Mouse (Mus musculus): Measurements from ENCODE around the gene Cox6b1. TPM values are rescaled to one million over a fixed set of nuclear protein-coding genes. Genes with fewer than 3 reads are reported as not detected.

Gene Cox6b1
- polyA plus RNA-seq, 1 experiment from 2014 or later: 786 TPM

GRCm38 (mm10) chr7:30614454-30614853, 11.5 kb downstream of the Cox6b1 start:
- Histone ChIP-seq H3K27me3 (ENCODE audit: control insufficient read depth, insufficient read depth, low read length) (no peaks in the 10 kb centered on the region), H3K9me3 (ENCODE audit: control insufficient read depth, low read length) (no peaks in the 10 kb centered on the region), H3K4me1 (ENCODE audit: control insufficient read depth, insufficient read depth, low read length) (no peaks in the 10 kb centered on the region), H3K36me3 (ENCODE audit: control insufficient read depth, insufficient read depth, low read length) (peaks cover 11% of the 10 kb centered on the region), H3K4me2 (ENCODE audit: low read depth) (no peak overlapping the region), H3K27ac (ENCODE audit: low read depth, low read length) (no peak overlapping the region), H3K9ac (ENCODE audit: low read length) (no peak overlapping the region), H3K4me3 (ENCODE audit: low read depth, low read length) (no peak overlapping the region)
- 81% methylated on average over 2 of the region's 2 CpGs for WGBS
- ATAC-seq (ENCODE audit: insufficient read depth, low FRiP score, low TSS enrichment) (no peak), DNase-seq (ENCODE audit: low spot score) (no peak)

DNA sequence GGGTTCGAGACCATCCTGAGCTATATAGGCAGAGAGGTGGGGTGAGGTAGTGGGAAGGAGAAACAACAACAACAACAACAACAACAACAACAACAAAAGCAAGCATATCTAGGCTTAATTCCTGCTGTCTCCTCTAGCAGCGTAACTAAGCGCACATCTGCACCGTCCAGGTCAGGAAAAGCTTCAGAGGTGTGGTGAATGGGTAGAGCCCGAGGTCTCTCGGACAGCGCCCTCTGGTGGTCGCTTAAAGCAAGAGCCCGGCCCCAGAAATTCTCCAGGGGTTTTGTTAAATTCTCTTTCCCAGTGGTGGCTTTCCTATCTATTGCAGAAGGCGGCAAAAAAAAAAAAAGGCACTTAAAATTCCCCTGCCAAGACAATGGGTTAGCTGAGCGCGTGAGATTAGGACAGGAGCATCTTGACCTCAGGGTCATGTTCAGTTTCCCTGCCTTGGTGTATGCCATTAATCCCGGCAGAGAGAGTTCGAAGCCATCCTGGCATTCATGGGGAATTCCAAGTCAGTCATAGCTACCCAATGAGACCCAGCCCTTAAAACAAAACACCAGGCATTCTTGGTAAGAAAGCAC, 12.3 kb downstream of the Cox6b1 start:
- Histone ChIP-seq H3K9ac (ENCODE audit: low read length) (no peak overlapping the region), H3K27me3 (ENCODE audit: control insufficient read depth, insufficient read depth, low read length) (no peaks in the 10 kb centered on the region), H3K4me3 (ENCODE audit: low read depth, low read length) (no peak overlapping the region), H3K4me2 (ENCODE audit: low read depth) (no peak overlapping the region), H3K4me1 (ENCODE audit: control insufficient read depth, insufficient read depth, low read length) (no peaks in the 10 kb centered on the region), H3K27ac (ENCODE audit: low read depth, low read length) (no peak overlapping the region), H3K36me3 (ENCODE audit: control insufficient read depth, insufficient read depth, low read length) (peaks cover 3% of the 10 kb centered on the region), H3K9me3 (ENCODE audit: control insufficient read depth, low read length) (no peaks in the 10 kb centered on the region)
- WGBS: 29% methylated on average over 14 of the region's 14 CpGs
- ATAC-seq (ENCODE audit: insufficient read depth, low FRiP score, low TSS enrichment) (peak; percentile 55; the same call in 1 of the 2 replicates), DNase-seq (ENCODE audit: low spot score) (peak; percentile 68)

DNA sequence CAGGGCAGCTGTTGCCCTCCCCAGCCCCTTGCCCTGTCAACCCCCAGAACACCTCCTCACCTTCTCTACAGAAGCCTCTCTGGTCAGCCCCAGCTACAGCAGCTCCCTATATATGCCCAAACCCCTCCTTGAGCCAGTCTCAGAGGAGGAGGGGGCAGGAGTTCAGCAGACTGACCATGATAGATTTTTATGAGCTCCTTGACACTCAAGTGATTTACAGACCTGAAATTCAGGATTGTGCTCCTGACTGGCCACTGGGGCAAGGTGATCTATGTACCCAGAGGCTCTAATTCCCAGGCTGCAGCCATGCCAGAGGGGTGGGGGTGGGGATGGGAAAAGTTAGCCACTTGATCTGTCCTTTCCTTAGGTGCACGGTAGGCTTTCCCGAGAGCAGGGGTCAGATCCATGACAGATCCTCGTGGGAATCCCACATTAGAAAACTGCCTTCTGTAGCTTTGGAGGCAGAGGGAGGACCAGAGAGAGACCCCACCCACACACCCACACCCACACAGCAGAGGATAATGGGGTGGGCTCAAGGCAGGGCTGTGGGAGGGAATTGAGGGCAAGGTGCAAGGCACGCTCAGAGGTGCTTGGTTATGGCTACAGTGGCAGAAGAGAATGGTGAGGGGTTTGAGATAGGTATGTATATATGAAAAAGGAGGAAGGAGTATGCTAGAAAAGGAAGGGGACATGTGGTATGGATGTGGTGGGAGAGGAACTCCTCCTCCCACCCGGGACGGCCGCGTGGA, 13.1 kb downstream of the Cox6b1 start, which contains the start of gene Upk1a:
Gene Upk1a (minus strand): TSS at position 194 of the 749 bp plus-strand sequence.
- Histone ChIP-seq H3K4me2 (ENCODE audit: low read depth) (no peak within 1 kb of the TSS), H3K9ac (ENCODE audit: low read length) (no peak within 1 kb of the TSS), H3K27ac (ENCODE audit: low read depth, low read length) (no peak within 1 kb of the TSS), H3K4me3 (ENCODE audit: low read depth, low read length) (no peak within 1 kb of the TSS), H3K4me1 (ENCODE audit: control insufficient read depth, insufficient read depth, low read length) (no peaks in the 10 kb centered on the region), H3K27me3 (ENCODE audit: control insufficient read depth, insufficient read depth, low read length) (no peaks in the 10 kb centered on the region), H3K9me3 (ENCODE audit: control insufficient read depth, low read length) (no peaks in the 10 kb centered on the region), H3K36me3 (ENCODE audit: control insufficient read depth, insufficient read depth, low read length) (0 out of 2 replicates have a peak, but pooled peaks cover 3% of the 10 kb centered on the region)
- no peak for ATAC-seq (ENCODE audit: insufficient read depth, low FRiP score, low TSS enrichment)
- no peak for DNase-seq (ENCODE audit: low spot score)
- WGBS: 67% methylated on average over 8 of the region's 8 CpGs

- H3K4me3 ChIP-seq (ENCODE audit: low read depth, low read length): no peak overlapping the region
- no peaks in the 10 kb centered on the region for H3K4me1 ChIP-seq (ENCODE audit: control insufficient read depth, insufficient read depth, low read length)
- no peaks in the 10 kb centered on the region for H3K36me3 ChIP-seq (ENCODE audit: control insufficient read depth, insufficient read depth, low read length)
- WGBS: 65% methylated on average over 7 of the region's 7 CpGs
- H3K9ac ChIP-seq (ENCODE audit: low read length): no peak overlapping the region; the same call in 1 of the 2 replicates
- H3K9me3 ChIP-seq (ENCODE audit: control insufficient read depth, low read length): no peaks in the 10 kb centered on the region
- DNase-seq (ENCODE audit: low spot score): no peak
- no peaks in the 10 kb centered on the region for H3K27me3 ChIP-seq (ENCODE audit: control insufficient read depth, insufficient read depth, low read length)
- no peak for ATAC-seq (ENCODE audit: insufficient read depth, low FRiP score, low TSS enrichment)
- no peak overlapping the region for H3K4me2 ChIP-seq (ENCODE audit: low read depth)
- H3K27ac ChIP-seq (ENCODE audit: low read depth, low read length): no peak overlapping the region
These were observed 15.9 kb downstream of the Cox6b1 start for GRCm38 (mm10) chr7:30610043-30610442.

DNA sequence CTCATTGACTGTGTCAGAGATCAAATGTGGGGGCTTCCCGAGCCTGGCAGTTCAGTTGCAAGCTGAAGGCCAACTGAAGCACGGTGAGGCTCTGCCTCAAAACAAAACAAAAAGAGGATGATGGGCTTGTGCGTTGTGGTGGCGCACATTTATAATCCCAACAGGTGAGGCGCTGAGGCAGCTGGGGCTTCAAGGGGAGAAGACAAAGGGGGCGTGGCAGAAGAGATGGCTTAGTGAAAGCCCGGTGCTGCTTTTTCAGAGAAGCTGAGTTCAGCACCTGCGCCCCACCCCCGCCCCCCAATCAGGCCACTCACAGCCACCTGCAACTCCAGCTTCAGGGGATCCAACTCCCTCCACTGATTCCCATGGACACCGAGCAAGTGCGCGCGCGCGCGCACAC, 17.5 kb downstream of the Cox6b1 start:
- H3K4me3 ChIP-seq (ENCODE audit: low read depth, low read length): no peak overlapping the region
- no peak overlapping the region for H3K9ac ChIP-seq (ENCODE audit: low read length)
- ATAC-seq (ENCODE audit: insufficient read depth, low FRiP score, low TSS enrichment): no peak
- H3K9me3 ChIP-seq (ENCODE audit: control insufficient read depth, low read length): no peaks in the 10 kb centered on the region
- no peaks in the 10 kb centered on the region for H3K36me3 ChIP-seq (ENCODE audit: control insufficient read depth, insufficient read depth, low read length)
- H3K4me1 ChIP-seq (ENCODE audit: control insufficient read depth, insufficient read depth, low read length): no peaks in the 10 kb centered on the region
- WGBS: 47% methylated on average over 16 of the region's 16 CpGs
- H3K27me3 ChIP-seq (ENCODE audit: control insufficient read depth, insufficient read depth, low read length): no peaks in the 10 kb centered on the region
- DNase-seq (ENCODE audit: low spot score): no peak
- no peak overlapping the region for H3K27ac ChIP-seq (ENCODE audit: low read depth, low read length)
- H3K4me2 ChIP-seq (ENCODE audit: low read depth): no peak overlapping the region

- Histone ChIP-seq H3K9me3 (ENCODE audit: control insufficient read depth, low read length) (no peaks in the 10 kb centered on the region), H3K9ac (ENCODE audit: low read length) (no peak overlapping the region), H3K27ac (ENCODE audit: low read depth, low read length) (no peak overlapping the region), H3K27me3 (ENCODE audit: control insufficient read depth, insufficient read depth, low read length) (no peaks in the 10 kb centered on the region), H3K4me3 (ENCODE audit: low read depth, low read length) (no peak overlapping the region), H3K4me2 (ENCODE audit: low read depth) (no peak overlapping the region), H3K36me3 (ENCODE audit: control insufficient read depth, insufficient read depth, low read length) (no peaks in the 10 kb centered on the region), H3K4me1 (ENCODE audit: control insufficient read depth, insufficient read depth, low read length) (no peaks in the 10 kb centered on the region)
- ATAC-seq (ENCODE audit: insufficient read depth, low FRiP score, low TSS enrichment): no peak
- 27% methylated on average over 8 of the region's 8 CpGs for WGBS
- peak; percentile 68 for DNase-seq (ENCODE audit: low spot score)
These were observed 18.1 kb downstream of the Cox6b1 start for GRCm38 (mm10) chr7:30607706-30608309.

GRCm38 (mm10) chr7:30604944-30605343, 21.0 kb downstream of the Cox6b1 start:
- H3K4me2 ChIP-seq (ENCODE audit: low read depth): no peak overlapping the region
- no peak overlapping the region for H3K4me3 ChIP-seq (ENCODE audit: low read depth, low read length)
- H3K27ac ChIP-seq (ENCODE audit: low read depth, low read length): no peak overlapping the region
- H3K36me3 ChIP-seq (ENCODE audit: control insufficient read depth, insufficient read depth, low read length): no peaks in the 10 kb centered on the region
- H3K27me3 ChIP-seq (ENCODE audit: control insufficient read depth, insufficient read depth, low read length): no peaks in the 10 kb centered on the region
- DNase-seq (ENCODE audit: low spot score) (no peak), ATAC-seq (ENCODE audit: insufficient read depth, low FRiP score, low TSS enrichment) (no peak)
- no peaks in the 10 kb centered on the region for H3K9me3 ChIP-seq (ENCODE audit: control insufficient read depth, low read length)
- 91% methylated on average over 8 of the region's 8 CpGs for WGBS
- no peaks in the 10 kb centered on the region for H3K4me1 ChIP-seq (ENCODE audit: control insufficient read depth, insufficient read depth, low read length)
- no peak overlapping the region for H3K9ac ChIP-seq (ENCODE audit: low read length)

DNA sequence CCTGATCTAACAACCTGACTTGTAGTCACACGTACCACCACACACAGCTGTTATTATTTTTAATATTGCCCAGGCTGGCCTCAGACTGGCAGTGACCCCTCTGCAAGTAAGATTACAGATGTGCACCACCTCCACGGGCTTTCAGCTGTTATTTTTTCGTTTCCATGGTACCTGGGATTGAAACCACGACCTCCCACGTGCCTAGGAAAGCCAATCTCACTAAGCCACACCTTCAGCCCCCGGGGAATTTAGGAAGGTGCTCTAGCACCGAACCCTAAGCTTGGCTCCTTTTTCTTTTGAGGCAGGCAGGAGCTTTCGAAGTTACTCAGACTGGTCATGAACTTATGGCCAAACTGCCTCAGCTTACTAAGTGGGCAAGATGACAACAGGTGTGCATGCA, 21.5 kb downstream of the Cox6b1 start:
- no peak overlapping the region for H3K27ac ChIP-seq (ENCODE audit: low read depth, low read length)
- DNase-seq (ENCODE audit: low spot score) (no peak), ATAC-seq (ENCODE audit: insufficient read depth, low FRiP score, low TSS enrichment) (no peak)
- H3K4me2 ChIP-seq (ENCODE audit: low read depth): no peak overlapping the region
- H3K4me1 ChIP-seq (ENCODE audit: control insufficient read depth, insufficient read depth, low read length): no peaks in the 10 kb centered on the region
- WGBS: 64% methylated on average over 8 of the region's 8 CpGs
- no peaks in the 10 kb centered on the region for H3K36me3 ChIP-seq (ENCODE audit: control insufficient read depth, insufficient read depth, low read length)
- H3K9ac ChIP-seq (ENCODE audit: low read length): no peak overlapping the region
- no peaks in the 10 kb centered on the region for H3K9me3 ChIP-seq (ENCODE audit: control insufficient read depth, low read length)
- no peak overlapping the region for H3K4me3 ChIP-seq (ENCODE audit: low read depth, low read length)
- no peaks in the 10 kb centered on the region for H3K27me3 ChIP-seq (ENCODE audit: control insufficient read depth, insufficient read depth, low read length)

All from neural tube, embryonic 11.5 days (tissue).